Mouse (Mus musculus) CD4-positive naive resting alpha-beta T cell, adult 57 days (primary cell): ENCODE data around the gene Gm3417. TPM values are rescaled to one million over a fixed set of nuclear protein-coding genes. Genes with fewer than 3 reads are reported as not detected.

ENCODE experiments used
- total RNA-seq: library from RNA; stranded (reverse); gene quantifications from one replicate; pipeline ENCODE4 v1.2.4, GENCODE M21; 2023

Gene Gm3417
- 2.1 TPM for total RNA-seq

GRCm38 (mm10) chr17:14978362-14979038 lies at the start of gene Gm3417, which contains the start of gene 9030025P20Rik:
Gene Gm3417 (minus strand): TSS chr17:14978790.
Gene 9030025P20Rik (plus strand): TSS chr17:14978468.

GRCm38 (mm10) chr17:15009706-15010413 lies 31.3 kb upstream of the Gm3417 start, which contains the start of gene Gm3435:
Gene Gm3435 (plus strand): TSS chr17:15010176.

GRCm38 (mm10) chr17:14960951-14961556 lies 17.5 kb downstream of the Gm3417 start, which contains the start of gene Phf10:
Gene Phf10 (minus strand): TSS chr17:14961273.

GRCm38 (mm10) chr17:14943009-14943728 lies 35.4 kb downstream of the Gm3417 start, which contains the start of the genes Wdr27 and 1600012H06Rik:
Gene Wdr27 (minus strand): TSS chr17:14943158.
Gene 1600012H06Rik (plus strand): TSS chr17:14943184.

Other genes with a start within 250 kb of the Gm3417 start
- gene Wdr27, start 35.6 kb downstream of the Gm3417 start, total RNA-seq, result not detected
- 17.5 TPM for gene 1600012H06Rik, start 35.6 kb downstream of the Gm3417 start, total RNA-seq
- 38.7 TPM for gene Phf10, start 17.5 kb downstream of the Gm3417 start, total RNA-seq
- gene 9030025P20Rik, start 322 bp downstream of the Gm3417 start, total RNA-seq, result 21.5 TPM
- gene Gm3435, start 31.4 kb upstream of the Gm3417 start, total RNA-seq, result 10.1 TPM
- 108 TPM for gene Ermard, start 62.4 kb upstream of the Gm3417 start, total RNA-seq
- gene Tcte3, start 62.7 kb upstream of the Gm3417 start, total RNA-seq, result not detected
- gene Gm3448, start 62.7 kb upstream of the Gm3417 start, total RNA-seq, result 8.4 TPM